Mouse (Mus musculus): Measurements from ENCODE around the gene Usp7. TPM values are rescaled to one million over a fixed set of nuclear protein-coding genes. Genes with fewer than 3 reads are reported as not detected.

Usp7 gene
- 15.5 and 16.9 TPM in 2 replicates for polyA plus RNA-seq (2015; fragmentation: Nextera tagmentation; extraction: Ambion mirVana)

DNA sequence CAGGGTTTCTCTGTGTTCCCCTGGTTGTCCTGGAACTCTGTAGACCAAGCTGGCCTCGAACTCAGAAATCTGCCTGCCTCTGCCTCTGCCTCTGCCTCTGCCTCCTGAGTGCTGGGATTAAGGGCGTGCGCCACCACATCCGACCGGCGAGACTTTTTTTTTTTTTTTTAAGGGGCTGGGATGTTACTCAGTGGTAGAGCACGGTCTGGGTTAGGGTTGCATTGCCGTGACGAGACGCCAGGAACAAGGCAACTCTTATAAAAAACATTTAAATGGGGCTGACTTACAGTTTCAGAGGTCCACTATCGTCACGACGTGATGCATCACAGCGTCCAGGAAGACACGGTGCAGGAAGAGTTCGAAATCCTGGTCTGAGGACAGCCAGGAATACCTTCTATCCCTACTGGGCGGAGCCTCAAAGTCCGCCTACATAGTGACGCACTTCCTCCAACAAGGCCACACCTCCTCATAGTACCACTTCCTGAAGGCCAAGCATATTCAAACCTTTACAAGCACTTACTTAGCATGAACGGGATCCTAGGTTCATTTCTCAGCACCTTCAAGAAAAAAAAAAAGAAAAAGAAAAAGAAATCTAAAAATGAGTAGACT lies at the start of gene Usp7:
Usp7 (minus strand) TSS at position 360 of the 609 bp plus-strand sequence.

DNA sequence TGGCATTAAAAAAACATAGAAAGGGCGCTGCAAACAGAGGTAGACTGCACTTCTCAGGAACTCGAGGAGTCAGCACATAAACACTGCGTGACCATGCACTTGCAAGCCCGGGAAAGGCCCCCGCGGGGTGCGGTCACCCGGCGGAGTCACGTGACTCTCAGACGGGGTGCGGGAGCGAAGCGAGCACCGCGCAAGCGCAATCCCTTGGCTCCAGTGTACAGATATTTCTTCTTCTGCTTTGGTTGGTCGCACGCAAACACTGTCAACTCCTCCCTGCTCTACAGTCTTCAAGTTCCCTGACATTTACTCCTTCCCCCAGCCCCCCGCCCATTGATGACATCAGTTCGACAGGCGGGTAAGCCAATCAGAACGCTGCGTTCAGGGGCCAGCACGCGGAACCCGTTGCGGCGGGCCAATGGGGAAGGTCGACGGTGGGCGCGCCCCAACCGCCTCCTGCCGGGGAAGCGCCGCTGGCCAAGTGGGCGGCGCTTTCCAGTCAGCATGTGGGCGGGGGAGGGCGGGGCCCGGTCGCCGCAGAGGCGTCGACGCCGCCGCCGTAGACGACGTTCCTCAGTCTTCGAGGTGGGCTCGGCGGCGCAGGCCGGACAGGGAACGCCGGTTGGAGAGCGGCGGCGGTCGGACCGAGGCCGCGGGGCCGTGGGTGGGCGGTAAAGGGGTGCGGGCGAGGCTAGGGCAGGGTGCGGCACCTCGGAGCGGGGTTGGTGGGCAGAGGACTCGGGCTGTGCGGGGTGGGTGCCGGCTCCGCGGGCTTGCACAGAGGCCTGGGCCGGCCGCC lies 37.7 kb upstream of the Usp7 start, which contains the start of gene 1810013L24Rik:
1810013L24Rik (plus strand) TSS at position 537 of the 796 bp plus-strand sequence.

GRCm38 (mm10) chr16:8680470-8680869 lies 111.6 kb downstream of the Usp7 start, which contains the start of gene Gm5767:
TSS of gene Gm5767 (plus strand) at chr16:8680770.

GRCm38 (mm10) chr16:8671551-8672349 lies 120.4 kb downstream of the Usp7 start, which contains the start of gene Carhsp1:
TSS of gene Carhsp1 (minus strand) at chr16:8672155.

Other genes with a start within 250 kb of the Usp7 start
- gene Pmm2, start 154.6 kb downstream of the Usp7 start, polyA plus RNA-seq (2015; fragmentation: Nextera tagmentation; extraction: Ambion mirVana) = 26.1 and 46.1 TPM in 2 replicates
- gene Tmem186, start 154.6 kb downstream of the Usp7 start, polyA plus RNA-seq (2015; fragmentation: Nextera tagmentation; extraction: Ambion mirVana) = 7.5 and 11.6 TPM in 2 replicates
- gene Carhsp1, start 120.2 kb downstream of the Usp7 start, polyA plus RNA-seq (2015; fragmentation: Nextera tagmentation; extraction: Ambion mirVana) = 87.2 and 89.8 TPM in 2 replicates
- gene Gm5767, start 111.5 kb downstream of the Usp7 start, polyA plus RNA-seq (2015; fragmentation: Nextera tagmentation; extraction: Ambion mirVana) = 0.32 TPM in 1 of 2 replicates, not detected in the other
- gene 1810013L24Rik, start 37.8 kb upstream of the Usp7 start, polyA plus RNA-seq (2015; fragmentation: Nextera tagmentation; extraction: Ambion mirVana) = 17.8 and 21.4 TPM in 2 replicates